Mouse (Mus musculus) forebrain, embryonic 16.5 days (tissue): Measurements from ENCODE around the gene Nrp1. TPM values are rescaled to one million over a fixed set of nuclear protein-coding genes. Genes with fewer than 3 reads are reported as not detected.

Experiments used
- ATAC-seq: fragments of 200-750 bp; cut with Nextera tagmentation; 2 replicates; pipeline ENCODE4 v1.8.0; 2017; ENCODE audit warnings: mild to moderate bottlenecking, moderate library complexity
- H3K27ac ChIP-seq: fragments of 300-500 bp; sonication (generic); 2 replicates; pipeline ENCODE4 v1.5.1; 2014; ENCODE audit warnings: low read length, control low read depth
- H3K27me3 ChIP-seq: fragments of 300-500 bp; sonication (generic); replicated peaks from 2 replicates; pipeline ENCODE4 v1.6.1; 2014; ENCODE audit warnings: low read length; ENCODE audit not compliant: control insufficient read depth, insufficient read depth
- H3K36me3 ChIP-seq: fragments of 300-500 bp; sonication (generic); 2 replicates; pipeline ENCODE4 v1.6.1; 2014; ENCODE audit not compliant: control insufficient read depth, insufficient read depth
- H3K4me1 ChIP-seq: fragments of 300-500 bp; sonication (generic); replicated peaks from 2 replicates; pipeline ENCODE4 v1.6.1; 2014; ENCODE audit warnings: low read length; ENCODE audit not compliant: control insufficient read depth, insufficient read depth
- H3K4me2 ChIP-seq: fragments of 300-500 bp; sonication (generic); 2 replicates; pipeline ENCODE4 v1.6.1; 2014; ENCODE audit warnings: mild to moderate bottlenecking, low read length, control low read depth
- H3K4me3 ChIP-seq: fragments of 300-500 bp; sonication (generic); replicated peaks from 2 replicates; pipeline ENCODE4 v1.5.1; 2014; ENCODE audit warnings: mild to moderate bottlenecking, low read length, control low read depth
- H3K9ac ChIP-seq: fragments of 300-500 bp; sonication (generic); replicated peaks from 2 replicates; pipeline ENCODE4 v1.6.1; 2014; ENCODE audit warnings: low read depth, low read length, control low read depth
- H3K9me3 ChIP-seq: fragments of 300-500 bp; sonication (generic); 2 replicates; pipeline ENCODE4 v1.6.1; 2016; ENCODE audit warnings: low read length; ENCODE audit not compliant: control insufficient read depth
- WGBS: fragments of 180-500 bp; shearing (Covaris S2); extraction: QIAGEN DNeasy Blood & Tissue Kit; methylation state at CpG from one replicate; pipeline ENCODE4 v1.1.7; 2014; 5-methylcytosine and 5-hydroxymethylcytosine counted together
- polyA plus RNA-seq: library from polyadenylated mRNA; unstranded; fragments of >200 nt; fragmentation: Nextera tagmentation; extraction: Ambion mirVana; gene quantifications from 2 replicates; pipeline ENCODE4 v1.2.1, GENCODE M21; 2015

Nrp1 gene
- polyA plus RNA-seq, 1 experiment from 2014 or later: 143 TPM

DNA sequence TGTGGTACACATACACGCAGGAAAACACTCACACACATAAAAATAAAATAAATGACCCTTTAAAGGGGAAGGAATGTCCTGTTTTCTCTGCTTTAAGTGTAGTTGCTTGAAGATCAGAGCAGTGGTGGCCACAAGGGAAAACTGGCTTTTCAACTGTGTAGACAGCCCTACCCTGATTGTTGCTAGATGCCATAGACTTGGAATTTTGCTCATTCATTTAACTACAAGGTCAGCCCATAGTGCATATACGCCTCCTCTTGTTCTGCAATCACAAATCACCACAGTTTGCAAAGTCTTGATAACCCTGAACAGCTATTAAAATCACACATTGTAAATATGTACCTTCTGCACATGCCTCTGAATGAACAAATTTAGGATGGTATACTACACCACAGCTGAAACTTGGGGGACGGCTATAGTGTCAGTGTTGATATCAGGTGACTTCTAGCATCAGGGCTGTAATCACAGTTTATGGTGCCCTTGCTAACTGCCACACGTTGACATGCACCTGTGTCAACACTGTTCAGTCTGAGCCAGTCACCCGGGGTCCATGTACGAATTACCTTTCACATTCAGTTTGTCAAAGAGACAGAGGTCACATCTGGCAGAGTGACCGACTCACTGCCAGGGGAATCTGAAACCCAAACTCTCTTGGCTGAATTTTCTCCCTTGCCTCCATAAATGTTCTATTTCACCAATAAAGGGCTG, 66.4 kb downstream of the Nrp1 start:
- 90% methylated on average over 7 of the region's 7 CpGs for WGBS
- Histone ChIP-seq H3K9me3 (no peaks in the 10 kb centered on the region), H3K4me1 (no peaks in the 10 kb centered on the region; the same call in 1 of the 2 replicates), H3K9ac (no peak overlapping the region), H3K4me3 (no peak overlapping the region), H3K27me3 (no peaks in the 10 kb centered on the region), H3K36me3 (0 out of 2 replicates have a peak, but pooled peaks cover 2% of the 10 kb centered on the region), H3K4me2 (no peak overlapping the region), H3K27ac (no peak overlapping the region)
- no peak for ATAC-seq

DNA sequence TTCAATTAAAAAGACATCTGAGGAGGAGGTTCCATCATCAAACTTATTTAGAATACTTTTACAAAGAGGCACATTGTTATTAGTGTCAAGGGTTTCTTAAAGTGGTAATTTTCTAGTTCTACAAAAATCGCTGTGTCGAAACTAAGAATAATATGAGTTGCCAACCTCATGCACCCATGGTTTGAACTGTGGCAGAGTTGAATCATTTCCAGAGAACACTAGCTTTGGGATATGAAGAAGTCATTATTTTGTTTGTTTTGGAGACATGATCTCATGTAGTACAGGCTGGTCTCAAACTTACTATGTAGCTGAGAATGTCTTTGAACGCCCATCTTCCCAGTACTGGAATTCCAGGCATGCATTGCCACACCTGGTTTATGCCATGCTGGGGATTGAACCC, 68.7 kb downstream of the Nrp1 start:
- Histone ChIP-seq H3K27me3 (no peaks in the 10 kb centered on the region), H3K9me3 (no peaks in the 10 kb centered on the region), H3K4me2 (no peak overlapping the region), H3K4me3 (no peak overlapping the region), H3K4me1 (no peaks in the 10 kb centered on the region; the same call in 1 of the 2 replicates), H3K36me3 (0 out of 2 replicates have a peak, but pooled peaks cover 2% of the 10 kb centered on the region), H3K27ac (no peak overlapping the region), H3K9ac (no peak overlapping the region)
- WGBS: 72% methylated on average over 3 of the region's 3 CpGs
- ATAC-seq: no peak

DNA sequence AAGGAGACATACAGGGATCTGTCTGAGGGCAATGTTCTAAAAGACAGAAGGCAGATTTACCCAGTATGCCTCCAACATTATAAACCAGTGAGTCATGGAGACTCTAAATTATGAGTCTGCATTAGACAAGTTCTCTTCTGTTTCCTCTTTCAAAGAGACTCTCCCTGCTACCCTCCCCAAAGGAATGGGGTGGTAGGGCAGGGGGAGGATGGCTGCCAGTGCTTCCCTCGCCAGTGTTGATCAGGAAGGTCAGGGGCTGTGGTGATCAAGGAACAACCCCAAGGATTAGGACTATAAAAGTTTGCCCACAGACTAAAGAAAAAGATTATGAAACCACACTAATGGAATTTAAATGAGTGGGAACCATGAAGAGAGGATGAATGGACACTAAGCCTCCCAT, 70.6 kb downstream of the Nrp1 start:
- 24% methylated on average over 1 of the region's 1 CpGs for WGBS
- H3K4me1 ChIP-seq: no peaks in the 10 kb centered on the region; the same call in 1 of the 2 replicates
- peaks cover 2% of the 10 kb centered on the region; the same call in 1 of the 2 replicates for H3K36me3 ChIP-seq
- no peak overlapping the region for H3K9ac ChIP-seq
- no peak overlapping the region for H3K27ac ChIP-seq
- no peaks in the 10 kb centered on the region for H3K27me3 ChIP-seq
- no peak for ATAC-seq
- no peaks in the 10 kb centered on the region for H3K9me3 ChIP-seq
- H3K4me3 ChIP-seq: no peak overlapping the region
- H3K4me2 ChIP-seq: no peak overlapping the region

DNA sequence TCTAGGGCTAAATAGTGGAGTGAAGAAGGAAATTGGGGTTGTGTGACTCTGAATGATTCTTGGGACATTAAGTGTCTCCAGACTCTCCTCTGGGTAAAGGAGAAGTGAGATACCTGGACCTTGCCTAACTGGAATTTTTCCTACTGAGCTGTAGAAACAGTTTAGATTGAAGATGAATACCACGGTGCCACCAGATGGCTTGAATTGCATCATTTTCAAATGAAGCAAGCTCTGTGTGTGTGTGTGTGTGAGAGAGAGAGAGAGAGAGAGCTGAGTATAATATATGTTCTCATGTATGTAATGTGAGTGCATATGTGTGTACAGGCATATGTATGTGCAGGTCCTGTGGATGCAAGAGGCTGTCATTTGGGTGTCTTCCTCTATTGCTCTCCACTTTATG, 72.7 kb downstream of the Nrp1 start:
- WGBS: 61% methylated on average over 1 of the region's 1 CpGs
- no peak overlapping the region for H3K4me2 ChIP-seq
- no peak for ATAC-seq
- no peak overlapping the region for H3K4me3 ChIP-seq
- H3K36me3 ChIP-seq: peaks cover 11% of the 10 kb centered on the region
- H3K4me1 ChIP-seq: no peaks in the 10 kb centered on the region; the same call in 1 of the 2 replicates
- H3K27ac ChIP-seq: no peak overlapping the region
- no peaks in the 10 kb centered on the region for H3K9me3 ChIP-seq
- H3K9ac ChIP-seq: no peak overlapping the region
- no peaks in the 10 kb centered on the region for H3K27me3 ChIP-seq

DNA sequence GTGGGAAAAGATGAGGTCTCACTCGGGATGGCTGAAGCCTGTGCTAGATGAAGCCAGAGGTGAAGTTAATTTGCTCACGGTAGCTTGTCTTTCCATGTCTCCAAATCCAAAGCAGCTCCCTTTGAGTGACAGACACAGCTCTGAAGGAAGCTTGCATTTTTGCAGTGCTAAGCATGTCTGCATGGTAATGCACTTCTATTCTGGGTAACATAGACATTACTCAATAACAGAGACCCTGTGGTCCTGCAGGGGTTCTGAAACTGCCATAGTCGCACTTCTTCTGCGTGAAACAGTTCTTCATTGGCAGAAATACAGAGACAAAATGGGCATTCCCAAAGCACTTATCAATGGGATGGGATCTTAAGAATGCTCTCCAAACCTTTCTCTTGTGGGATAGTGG, 77.3 kb downstream of the Nrp1 start:
- Histone ChIP-seq H3K4me1 (peaks cover 8% of the 10 kb centered on the region; the same call in 1 of the 2 replicates), H3K27me3 (no peaks in the 10 kb centered on the region), H3K9me3 (no peaks in the 10 kb centered on the region), H3K36me3 (peaks cover 12% of the 10 kb centered on the region), H3K9ac (no peak overlapping the region), H3K4me2 (no peak overlapping the region), H3K4me3 (no peak overlapping the region), H3K27ac (no peak overlapping the region)
- WGBS: 83% methylated on average over 4 of the region's 4 CpGs
- no peak for ATAC-seq

DNA sequence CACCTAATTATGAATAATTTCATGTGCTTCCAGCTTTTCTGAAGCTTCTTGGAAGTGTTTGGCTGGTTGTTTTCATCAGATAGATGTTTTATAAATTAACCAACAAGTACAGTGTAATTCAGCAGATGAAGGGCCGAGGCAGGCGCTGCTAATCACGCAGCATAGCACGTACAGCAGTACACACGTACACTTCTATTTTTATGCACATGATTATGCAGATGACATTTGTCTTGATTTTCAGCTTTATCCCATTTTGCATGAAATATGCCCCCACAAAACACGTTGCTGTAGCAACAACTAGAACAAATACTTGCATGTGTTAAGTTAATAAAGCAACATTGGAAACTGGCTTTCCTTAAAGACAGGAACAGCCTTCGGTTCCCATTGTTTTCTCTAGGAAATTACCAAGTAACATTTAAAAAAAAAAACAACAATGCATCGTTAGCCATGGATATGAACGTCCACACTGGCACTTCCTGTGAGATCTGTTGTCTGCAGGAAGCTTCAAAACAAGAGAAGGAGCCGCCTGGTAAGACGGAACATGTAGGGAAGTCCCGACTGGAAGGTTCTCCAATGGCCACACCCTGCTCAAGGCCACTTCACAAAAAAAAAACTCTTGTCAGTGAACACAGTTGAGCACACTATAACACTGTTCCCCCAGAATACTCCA, 78.9 kb downstream of the Nrp1 start:
- no peak overlapping the region for H3K4me3 ChIP-seq
- H3K36me3 ChIP-seq: peaks cover 12% of the 10 kb centered on the region
- no peak overlapping the region for H3K4me2 ChIP-seq
- no peaks in the 10 kb centered on the region for H3K27me3 ChIP-seq
- H3K4me1 ChIP-seq: peaks cover 8% of the 10 kb centered on the region; the same call in 1 of the 2 replicates
- no peak overlapping the region for H3K9ac ChIP-seq
- ATAC-seq: peak; percentile 82
- 52% methylated on average over 12 of the region's 12 CpGs for WGBS
- peak overlapping the region; percentile 49 for H3K27ac ChIP-seq
- no peaks in the 10 kb centered on the region for H3K9me3 ChIP-seq

DNA sequence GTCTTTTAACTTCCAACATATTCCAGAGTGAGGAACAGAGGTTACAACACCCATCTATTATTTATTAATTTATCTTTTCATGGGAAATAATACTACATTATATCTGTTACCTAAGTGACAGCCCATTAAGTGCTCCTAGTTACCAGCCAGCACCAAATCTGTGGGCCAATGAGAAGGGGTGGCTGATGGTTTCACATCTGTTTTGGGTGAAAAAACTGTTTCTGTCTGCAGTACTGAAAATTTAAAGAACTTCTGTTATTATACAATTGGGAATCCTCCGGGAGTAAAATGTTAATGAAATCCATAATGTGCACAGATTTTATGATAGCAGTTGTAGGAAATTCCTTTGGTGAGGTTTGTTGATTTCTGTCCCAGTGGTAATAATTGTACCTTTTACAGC, 83.0 kb downstream of the Nrp1 start:
- H3K4me2 ChIP-seq: no peak overlapping the region
- H3K36me3 ChIP-seq: peaks cover 3% of the 10 kb centered on the region; the same call in 1 of the 2 replicates
- peaks cover 8% of the 10 kb centered on the region; the same call in 1 of the 2 replicates for H3K4me1 ChIP-seq
- H3K4me3 ChIP-seq: no peak overlapping the region
- H3K27me3 ChIP-seq: no peaks in the 10 kb centered on the region
- no peak overlapping the region for H3K27ac ChIP-seq
- no peaks in the 10 kb centered on the region for H3K9me3 ChIP-seq
- ATAC-seq: no peak
- WGBS: 97% methylated on average over 1 of the region's 1 CpGs
- H3K9ac ChIP-seq: no peak overlapping the region

DNA sequence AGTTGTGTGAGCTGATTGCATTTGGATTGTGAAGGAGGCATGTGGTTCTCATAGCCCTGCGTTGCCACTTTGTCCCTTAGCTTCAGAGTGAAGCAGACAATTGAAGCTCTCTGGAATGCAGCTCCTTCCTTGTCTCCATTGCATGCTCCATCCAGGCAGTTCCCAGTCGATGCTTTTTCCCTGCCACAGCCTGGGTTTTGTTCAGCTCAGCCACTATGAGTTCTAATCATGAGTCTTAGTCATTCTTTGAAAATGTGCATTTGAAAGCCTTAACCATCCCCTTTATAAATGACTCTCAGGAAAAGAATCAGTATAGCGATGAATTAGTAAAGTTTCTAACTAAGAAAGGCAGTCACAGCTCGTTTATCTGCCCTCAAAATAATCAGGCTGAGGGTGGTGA, 87.2 kb downstream of the Nrp1 start:
- Histone ChIP-seq H3K4me3 (no peak overlapping the region), H3K27me3 (no peaks in the 10 kb centered on the region), H3K9me3 (no peaks in the 10 kb centered on the region), H3K9ac (no peak overlapping the region), H3K27ac (no peak overlapping the region), H3K4me1 (no peaks in the 10 kb centered on the region), H3K4me2 (no peak overlapping the region), H3K36me3 (0 out of 2 replicates have a peak, but pooled peaks cover 3% of the 10 kb centered on the region)
- 14% methylated on average over 4 of the region's 4 CpGs for WGBS
- no peak for ATAC-seq

DNA sequence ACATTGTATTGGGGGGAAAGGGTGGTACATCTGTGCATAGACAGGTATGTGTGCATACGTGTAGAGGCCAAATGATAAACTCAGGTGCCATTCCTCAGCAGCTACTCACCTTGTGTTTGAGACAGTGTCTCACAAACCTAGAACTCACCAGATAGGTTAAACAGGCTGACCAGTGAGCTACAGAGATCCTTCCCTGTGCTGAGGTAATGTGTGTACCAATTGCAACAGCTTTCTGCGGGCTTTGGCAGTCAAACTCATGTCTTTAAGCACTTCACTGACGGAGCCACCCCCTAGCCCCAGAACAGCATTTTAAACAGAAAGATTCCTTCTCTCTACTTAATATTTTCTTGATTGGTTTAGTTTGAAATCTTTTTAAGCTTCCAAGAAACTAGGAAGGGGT, 88.2 kb downstream of the Nrp1 start:
- Histone ChIP-seq H3K9ac (no peak overlapping the region), H3K27ac (no peak overlapping the region), H3K4me1 (no peaks in the 10 kb centered on the region), H3K27me3 (no peaks in the 10 kb centered on the region), H3K4me3 (no peak overlapping the region), H3K9me3 (no peaks in the 10 kb centered on the region), H3K36me3 (0 out of 2 replicates have a peak, but pooled peaks cover 3% of the 10 kb centered on the region), H3K4me2 (no peak overlapping the region)
- ATAC-seq: no peak
- WGBS: 89% methylated on average over 3 of the region's 3 CpGs
